Mouse (Mus musculus) spleen, postnatal 36 days (tissue): ENCODE measurements at regions not wholly inside any gene's neighbourhood (a gene's known extent, or its start where the extent isn't known, plus 50 kb on each side); places are given as distances from the start of the nearest gene placed in this dataset.

Experiments used
- DNase-seq, 2 experiments: peaks; one replicate each; pipeline ENCODE4 v3.0.0; 2022; ENCODE audit warnings: low spot score in 2 of 2, mixed read lengths in 1 of 2

GRCm38 (mm10) chr16:49573171-49573517 is 125.9 kb upstream of the Ift57 start:
- no peak for DNase-seq

GRCm38 (mm10) chr16:49578976-49579375 is 120.1 kb upstream of the Ift57 start:
- DNase-seq, result no peak

- no peak for DNase-seq
Measured at GRCm38 (mm10) chr16:49580708-49581107, 118.3 kb upstream of the Ift57 start.

GRCm38 (mm10) chr16:49606500-49606899 is 92.5 kb upstream of the Ift57 start:
- DNase-seq, result no peak

GRCm38 (mm10) chr16:49614801-49615200 is 84.2 kb upstream of the Ift57 start:
- DNase-seq, result no peak

- DNase-seq, result no peak
Measured at GRCm38 (mm10) chr16:49615342-49616020, 83.6 kb upstream of the Ift57 start.

GRCm38 (mm10) chr16:49616263-49616872 is 82.7 kb upstream of the Ift57 start:
- no peak for DNase-seq

GRCm38 (mm10) chr16:49633502-49633901 is 65.5 kb upstream of the Ift57 start:
- DNase-seq, result no peak

GRCm38 (mm10) chr16:49635506-49635905 is 63.5 kb upstream of the Ift57 start:
- DNase-seq, result no peak

GRCm38 (mm10) chr16:49636467-49636866 is 62.6 kb upstream of the Ift57 start:
- DNase-seq, result no peak

- DNase-seq, result no peak
Measured at GRCm38 (mm10) chr16:49642696-49643095, 56.3 kb upstream of the Ift57 start.

- DNase-seq, result no peak
Measured at GRCm38 (mm10) chr16:49644416-49644815, 54.6 kb upstream of the Ift57 start.

- DNase-seq, result no peak
Measured at GRCm38 (mm10) chr16:49646479-49646878, 52.6 kb upstream of the Ift57 start.
